8 mouse cellular contexts compared by ENCODE assay signal in the genomic region with DNA sequence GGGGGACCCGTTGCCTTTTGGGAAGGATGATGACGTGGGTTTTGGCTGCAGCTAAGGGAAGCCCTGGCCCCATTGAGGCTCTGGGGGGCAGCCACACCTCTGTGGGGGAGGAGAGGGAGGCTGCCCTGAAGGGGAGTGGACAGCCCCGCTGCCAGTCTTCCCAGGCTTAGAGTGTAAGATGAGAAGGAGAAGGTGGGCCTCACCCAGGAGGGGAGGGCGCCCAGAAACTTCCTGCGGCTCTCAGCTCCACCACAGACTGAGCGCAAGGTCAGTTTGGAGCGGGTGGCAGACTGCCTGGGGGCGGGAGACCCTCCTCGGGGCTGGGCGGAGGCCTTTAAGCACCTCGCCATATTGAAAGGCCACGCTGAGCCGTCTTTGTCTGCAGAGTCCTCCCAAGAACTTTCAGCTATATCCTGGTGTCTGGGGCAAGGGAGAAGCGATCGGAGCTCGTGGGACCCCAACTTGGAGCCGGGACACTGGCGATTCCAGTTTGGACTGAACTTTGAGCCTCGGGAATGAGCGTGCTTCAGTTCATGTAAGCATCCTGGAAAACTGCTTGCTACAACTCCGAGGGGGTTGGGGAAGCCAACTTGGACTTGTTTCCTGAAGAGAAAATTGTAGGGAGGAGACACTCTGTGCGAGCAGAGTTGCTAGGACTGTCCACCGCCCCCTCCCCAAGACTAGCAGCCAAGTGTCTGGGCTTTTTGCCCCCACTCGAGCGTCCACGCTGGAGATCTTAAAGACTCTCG. TPM values are rescaled to one million over a fixed set of nuclear protein-coding genes. Genes with fewer than 3 reads are reported as not detected.
A peak's percentile ranks its signal among the peaks of the same experiment; 100 is the strongest.
DNase-seq lines count a peak whose midpoint lies in the region; ATAC-seq and TF ChIP-seq lines count a peak whose summit lies in the region.

No protein-coding gene starts in this region.

- H3K27me3 ChIP-seq in forebrain, embryonic 13.5 days: no peaks in the 10 kb centered on the region
- no peaks in the 10 kb centered on the region for H3K27me3 ChIP-seq in limb, embryonic 10.5 days (ENCODE audit: low read depth, poor library complexity, severe bottlenecking)
- H3K27me3 ChIP-seq in testis, adult 2 months (ENCODE audit: control insufficient read depth, insufficient read depth, low read length): no peaks in the 10 kb centered on the region

- 2% methylated on average over 27 of the region's 27 CpGs for WGBS in forebrain, embryonic 13.5 days
- under 1% methylated on average over 27 of the region's 27 CpGs for WGBS in limb, embryonic 10.5 days

- peaks cover 68% of the 10 kb centered on the region for H3K4me1 ChIP-seq in forebrain, embryonic 13.5 days
- H3K4me1 ChIP-seq in limb, embryonic 10.5 days: peaks cover 61% of the 10 kb centered on the region
- H3K4me1 ChIP-seq in testis, adult 2 months (ENCODE audit: control insufficient read depth, insufficient read depth, low read length): peaks cover 19% of the 10 kb centered on the region

- peak overlapping the region; percentile 66 for H3K4me2 ChIP-seq in forebrain, embryonic 13.5 days

- peak; percentile 86 for ATAC-seq in forebrain, embryonic 13.5 days

- peak overlapping the region; percentile 40 for H3K4me3 ChIP-seq in forebrain, embryonic 13.5 days
- H3K4me3 ChIP-seq in limb, embryonic 10.5 days: peak overlapping the region; percentile 68
- peak overlapping the region; percentile 70 for H3K4me3 ChIP-seq in testis, adult 2 months (ENCODE audit: control insufficient read depth, low read depth, low read length)

- peak overlapping the region; percentile 73 for H3K9ac ChIP-seq in forebrain, embryonic 13.5 days

- peak; percentile 39 for DNase-seq in thymus, postnatal 4 days
- DNase-seq in thymus, postnatal 25 days: no peak
- peak; percentile 87 for DNase-seq in heart, postnatal 25 days (ENCODE audit: low spot score)
- DNase-seq in limb, embryonic 10.5 days (ENCODE audit: low spot score): peak; percentile 88
- peak; percentile 86 for DNase-seq in mesoderm, embryonic 11.5 days (ENCODE audit: low read depth, low spot score)
- DNase-seq in cerebellum, adult 11-12 months: no peak

- no peaks in the 10 kb centered on the region for H3K9me3 ChIP-seq in forebrain, embryonic 13.5 days (replicated peaks)
- no peaks in the 10 kb centered on the region for H3K9me3 ChIP-seq in limb, embryonic 10.5 days (replicated peaks)

- intact Hi-C loops in heart, postnatal 25 days (cut with DNase I): no loop called here

- H3K36me3 ChIP-seq in forebrain, embryonic 13.5 days (ENCODE audit: poor library complexity, severe bottlenecking): 0 out of 2 replicates have a peak, but pooled peaks cover 8% of the 10 kb centered on the region
- H3K36me3 ChIP-seq in limb, embryonic 10.5 days: peaks cover 40% of the 10 kb centered on the region
- no peaks in the 10 kb centered on the region for H3K36me3 ChIP-seq in testis, adult 2 months (ENCODE audit: control insufficient read depth, insufficient read depth, low read length)

- peak overlapping the region; percentile 51 for H3K27ac ChIP-seq in forebrain, embryonic 13.5 days
- peak overlapping the region; percentile 91 for H3K27ac ChIP-seq in limb, embryonic 10.5 days
- peak overlapping the region; percentile 63 for H3K27ac ChIP-seq in testis, adult 2 months (ENCODE audit: control insufficient read depth, insufficient read depth, low read depth, low read length)

- peak; percentile 32; the same call in 1 of the 2 replicates for TF ChIP-seq POLR2A in testis, adult 2 months (IDR thresholded peaks at IDR 0.05; ENCODE audit: control insufficient read depth, low read depth, low read length)

- TF ChIP-seq CTCF in testis, adult 2 months (IDR thresholded peaks at IDR 0.05; ENCODE audit: control insufficient read depth, insufficient read depth, insufficient replicate concordance, low read depth, low read length): no peak

RNA-seq across cellular contexts. Expression of gene Ccdc8, which starts 1.3 kb away (rescaled TPM):
- polyA plus RNA-seq in forebrain, embryonic 13.5 days (2015; fragmentation: Nextera tagmentation; extraction: Ambion mirVana): 6.0 and 8.6 TPM in 2 replicates
- 1 to 10 TPM; 5.2 to 6.5 TPM for total RNA-seq in heart, postnatal 25 days (2021)
- 13.7 and 13.8 TPM in 2 replicates for polyA plus RNA-seq in limb, embryonic 10.5 days (2016; fragmentation: Nextera tagmentation; extraction: Ambion mirVana)
- 1.6 TPM in 2 replicates for polyA plus RNA-seq in testis, adult 2 months (2012; rRNA removed)

RNA-seq across cellular contexts. Expression of gene Gm42372, which starts 10.9 kb away (rescaled TPM):
- polyA plus RNA-seq in forebrain, embryonic 13.5 days (2015; fragmentation: Nextera tagmentation; extraction: Ambion mirVana): 2.5 and 3.0 TPM in 2 replicates
- total RNA-seq in heart, postnatal 25 days (2021): not detected
- 0.96 and 0.98 TPM in 2 replicates for polyA plus RNA-seq in limb, embryonic 10.5 days (2016; fragmentation: Nextera tagmentation; extraction: Ambion mirVana)
- 1.8 and 2.4 TPM in 2 replicates for polyA plus RNA-seq in testis, adult 2 months (2012; rRNA removed)

RNA-seq across cellular contexts. Expression of gene Ppp5c, which starts 33.9 kb away (rescaled TPM):
- polyA plus RNA-seq in forebrain, embryonic 13.5 days (2015; fragmentation: Nextera tagmentation; extraction: Ambion mirVana): 103 and 113 TPM in 2 replicates
- total RNA-seq in heart, postnatal 25 days (2021): 100 to 1,000 TPM in 1 of 2 experiments, 10 to 100 TPM in 1; 97.5 to 102 TPM
- 149 and 158 TPM in 2 replicates for polyA plus RNA-seq in limb, embryonic 10.5 days (2016; fragmentation: Nextera tagmentation; extraction: Ambion mirVana)
- polyA plus RNA-seq in testis, adult 2 months (2012; rRNA removed): 80.7 and 84.7 TPM in 2 replicates

RNA-seq across cellular contexts. Expression of gene Pnmal1, which starts 34.3 kb away (rescaled TPM):
- 37.0 and 40.8 TPM in 2 replicates for polyA plus RNA-seq in forebrain, embryonic 13.5 days (2015; fragmentation: Nextera tagmentation; extraction: Ambion mirVana)
- not detected for total RNA-seq in heart, postnatal 25 days (2021)
- polyA plus RNA-seq in limb, embryonic 10.5 days (2016; fragmentation: Nextera tagmentation; extraction: Ambion mirVana): 0.79 and 1.5 TPM in 2 replicates
- polyA plus RNA-seq in testis, adult 2 months (2012; rRNA removed): 7.6 and 7.8 TPM in 2 replicates

RNA-seq across cellular contexts. Expression of gene Pnmal2, which starts 49.3 kb away (rescaled TPM):
- 59.5 and 78.0 TPM in 2 replicates for polyA plus RNA-seq in forebrain, embryonic 13.5 days (2015; fragmentation: Nextera tagmentation; extraction: Ambion mirVana)
- 1 to 10 TPM; 3.7 to 4.1 TPM for total RNA-seq in heart, postnatal 25 days (2021)
- polyA plus RNA-seq in limb, embryonic 10.5 days (2016; fragmentation: Nextera tagmentation; extraction: Ambion mirVana): 2.6 and 5.7 TPM in 2 replicates
- polyA plus RNA-seq in testis, adult 2 months (2012; rRNA removed): 34.2 and 41.6 TPM in 2 replicates

Comparison
In these comparisons a context has a peak if more than half of its experiments do, and no peak if none do; other contexts are left out.
1. DNase-seq: peak in thymus, postnatal 4 days (single experiment), heart, postnatal 25 days (single experiment), limb, embryonic 10.5 days (single experiment) and mesoderm, embryonic 11.5 days (single experiment); none in thymus, postnatal 25 days (single experiment) and cerebellum, adult 11-12 months (single experiment).
2. Peak in every context shown above with its lines, with median percentiles within 50 percentile points of each other: H3K27ac ChIP-seq and H3K4me3 ChIP-seq.